Mouse (Mus musculus) testis, adult 2 months (tissue): ENCODE results near the gene Rnf114. TPM values are rescaled to one million over a fixed set of nuclear protein-coding genes. Genes with fewer than 3 reads are reported as not detected.

ENCODE experiments used
- H3K27ac ChIP-seq: fragments of 200-500 bp; 2 replicates; pipeline ENCODE4 v1.5.1; 2012; ENCODE audit warnings: low read depth, low read length; ENCODE audit not compliant: control insufficient read depth, insufficient read depth
- H3K27me3 ChIP-seq: fragments of 200-500 bp; 2 replicates; pipeline ENCODE4 v1.6.1; 2012; ENCODE audit warnings: mild to moderate bottlenecking, low read length, moderate library complexity; ENCODE audit not compliant: control insufficient read depth, insufficient read depth
- H3K36me3 ChIP-seq: fragments of 200-500 bp; 2 replicates; pipeline ENCODE4 v1.6.1; 2012; ENCODE audit warnings: mild to moderate bottlenecking, low read length; ENCODE audit not compliant: control insufficient read depth, insufficient read depth
- H3K4me1 ChIP-seq: fragments of 200-500 bp; 2 replicates; pipeline ENCODE4 v1.6.1; 2012; ENCODE audit warnings: low read length; ENCODE audit not compliant: control insufficient read depth, insufficient read depth
- H3K4me3 ChIP-seq: fragments of 200-500 bp; 2 replicates; pipeline ENCODE4 v1.5.1; 2012; ENCODE audit warnings: low read depth, mild to moderate bottlenecking, low read length, moderate library complexity, mixed read lengths; ENCODE audit not compliant: control insufficient read depth
- CTCF ChIP-seq: fragments of 200-500 bp; IDR thresholded peaks from 2 replicates; pipeline ENCODE4 v1.5.1; 2012; ENCODE audit warnings: low read depth, mild to moderate bottlenecking, inconsistent platforms, low read length, moderate library complexity; ENCODE audit not compliant: control insufficient read depth, insufficient read depth, insufficient replicate concordance
- POLR2A ChIP-seq: fragments of 200-500 bp; IDR thresholded peaks from 2 replicates; pipeline ENCODE4 v1.6.1; 2012; ENCODE audit warnings: low read depth, mild to moderate bottlenecking, inconsistent platforms, low read length, moderate library complexity; ENCODE audit not compliant: control insufficient read depth
- polyA plus RNA-seq: library from polyadenylated mRNA; depleted of rRNA; stranded (reverse); fragments of >200 nt; gene quantifications from 2 replicates; pipeline ENCODE4 v1.2.3, GENCODE M21; 2012

Rnf114 gene
- polyA plus RNA-seq, 1 experiment = 69.1 TPM

GRCm38 (mm10) chr2:167507719-167508385 is 15.4 kb downstream of the Rnf114 start:
- Histone ChIP-seq H3K27me3 (no peaks in the 10 kb centered on the region), H3K4me1 (peaks cover 3% of the 10 kb centered on the region), H3K27ac (no peak overlapping the region), H3K4me3 (no peak overlapping the region), H3K36me3 (no peaks in the 10 kb centered on the region; the same call in none of the 2 replicates)
- TF ChIP-seq CTCF = no peak
- no peak for TF ChIP-seq POLR2A

DNA sequence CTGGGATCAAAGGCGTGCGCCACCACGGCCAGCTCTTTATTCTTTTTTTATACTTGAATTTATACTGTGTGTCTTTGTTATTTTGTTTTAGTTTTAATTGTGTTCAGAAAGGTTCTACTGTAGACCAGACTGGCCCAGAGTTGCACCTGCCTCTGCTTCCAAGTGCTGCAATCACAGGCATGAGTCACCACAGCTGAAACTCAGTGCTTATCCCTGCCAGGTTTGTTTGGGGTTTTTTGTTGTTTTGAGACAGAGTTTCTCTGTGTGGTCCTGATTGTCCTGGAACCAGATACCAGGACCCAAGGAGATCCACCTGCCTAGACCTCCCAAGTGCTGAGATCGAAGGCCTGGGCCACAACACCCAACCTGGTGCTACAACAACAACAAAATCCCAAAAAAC is 16.1 kb downstream of the Rnf114 start:
- Histone ChIP-seq H3K4me1 (peaks cover 3% of the 10 kb centered on the region), H3K27me3 (no peaks in the 10 kb centered on the region), H3K27ac (no peak overlapping the region), H3K4me3 (no peak overlapping the region), H3K36me3 (no peaks in the 10 kb centered on the region; the same call in none of the 2 replicates)
- TF ChIP-seq CTCF = no peak
- no peak for TF ChIP-seq POLR2A

- no peaks in the 10 kb centered on the region for H3K27me3 ChIP-seq
- no peak overlapping the region for H3K4me3 ChIP-seq
- H3K4me1 ChIP-seq = no peaks in the 10 kb centered on the region
- no peaks in the 10 kb centered on the region; the same call in none of the 2 replicates for H3K36me3 ChIP-seq
- H3K27ac ChIP-seq = no peak overlapping the region
- TF ChIP-seq CTCF (no peak), POLR2A (no peak)
Observed at GRCm38 (mm10) chr2:167510485-167510884, 18.0 kb downstream of the Rnf114 start.

DNA sequence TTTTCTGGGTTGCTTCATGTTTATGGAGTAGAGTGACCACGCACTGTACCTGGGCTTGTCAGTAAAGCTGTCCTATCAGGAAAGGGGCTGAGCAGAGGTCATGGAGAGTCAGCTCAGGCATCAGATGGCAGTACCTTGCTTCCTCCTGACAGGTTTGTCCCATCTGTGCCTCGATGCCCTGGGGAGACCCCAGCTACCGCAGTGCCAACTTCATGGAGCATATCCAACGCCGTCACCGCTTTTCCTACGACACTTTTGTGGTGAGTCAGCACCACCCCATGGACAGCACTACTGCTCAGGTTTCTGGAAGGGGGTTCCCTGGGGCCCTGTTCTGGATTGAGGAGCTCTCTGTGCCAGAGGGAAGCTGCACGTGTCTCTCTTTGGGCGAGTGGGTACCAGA is 19.9 kb downstream of the Rnf114 start:
- Histone ChIP-seq H3K27ac (no peak overlapping the region), H3K4me3 (no peak overlapping the region), H3K27me3 (no peaks in the 10 kb centered on the region), H3K4me1 (no peaks in the 10 kb centered on the region), H3K36me3 (no peaks in the 10 kb centered on the region; the same call in 1 of the 2 replicates)
- TF ChIP-seq POLR2A (no peak), CTCF (no peak)

- TF ChIP-seq CTCF (no peak), POLR2A (no peak)
- H3K36me3 ChIP-seq = no peaks in the 10 kb centered on the region; the same call in 1 of the 2 replicates
Observed at GRCm38 (mm10) chr2:167512970-167513369, 20.5 kb downstream of the Rnf114 start.

GRCm38 (mm10) chr2:167514641-167515040 is 22.2 kb downstream of the Rnf114 start:
- Histone ChIP-seq H3K27me3 (no peaks in the 10 kb centered on the region), H3K27ac (no peak overlapping the region), H3K36me3 (no peaks in the 10 kb centered on the region; the same call in 1 of the 2 replicates), H3K4me1 (no peaks in the 10 kb centered on the region), H3K4me3 (no peak overlapping the region)
- TF ChIP-seq POLR2A (no peak), CTCF (no peak)

More at GRCm38 (mm10) chr2:167512970-167513369, 20.5 kb downstream of the Rnf114 start:
- Histone ChIP-seq H3K27ac (no peak overlapping the region), H3K27me3 (no peaks in the 10 kb centered on the region), H3K4me1 (no peaks in the 10 kb centered on the region), H3K4me3 (no peak overlapping the region)

DNA sequence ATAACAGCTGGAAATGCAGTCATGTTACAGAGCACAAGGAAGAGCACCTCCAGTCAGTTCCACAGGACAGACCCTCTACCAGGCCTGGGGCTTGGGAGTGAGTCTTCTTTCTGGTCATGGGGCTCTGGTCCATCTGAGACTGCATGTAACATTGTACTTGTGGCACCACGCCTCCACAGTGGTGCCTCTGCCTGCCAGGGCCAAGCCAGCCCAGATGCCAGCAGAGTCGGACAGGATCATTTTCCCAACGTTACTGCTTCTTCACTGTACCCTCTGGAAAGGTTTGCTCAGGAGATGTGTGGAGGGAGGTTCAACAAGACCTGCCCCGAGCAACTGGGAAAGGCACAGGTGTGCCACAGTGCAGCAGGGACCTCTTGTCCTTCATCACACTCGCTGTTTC is 23.2 kb downstream of the Rnf114 start:
- no peak overlapping the region for H3K27ac ChIP-seq

More for the DNA sequence above, 23.2 kb downstream of the Rnf114 start:
- no peak for TF ChIP-seq CTCF
- TF ChIP-seq POLR2A = no peak
- Histone ChIP-seq H3K4me1 (no peaks in the 10 kb centered on the region), H3K27me3 (no peaks in the 10 kb centered on the region), H3K36me3 (no peaks in the 10 kb centered on the region; the same call in 1 of the 2 replicates), H3K4me3 (no peak overlapping the region)
